Mouse (Mus musculus) cerebellum, adult 8-10 months (tissue): ENCODE measurements around the gene Ly6g6e.

ENCODE experiments used
- DNase-seq: peaks from one replicate; pipeline ENCODE4 v3.0.0; 2022

Gene Ly6g6e

DNA sequence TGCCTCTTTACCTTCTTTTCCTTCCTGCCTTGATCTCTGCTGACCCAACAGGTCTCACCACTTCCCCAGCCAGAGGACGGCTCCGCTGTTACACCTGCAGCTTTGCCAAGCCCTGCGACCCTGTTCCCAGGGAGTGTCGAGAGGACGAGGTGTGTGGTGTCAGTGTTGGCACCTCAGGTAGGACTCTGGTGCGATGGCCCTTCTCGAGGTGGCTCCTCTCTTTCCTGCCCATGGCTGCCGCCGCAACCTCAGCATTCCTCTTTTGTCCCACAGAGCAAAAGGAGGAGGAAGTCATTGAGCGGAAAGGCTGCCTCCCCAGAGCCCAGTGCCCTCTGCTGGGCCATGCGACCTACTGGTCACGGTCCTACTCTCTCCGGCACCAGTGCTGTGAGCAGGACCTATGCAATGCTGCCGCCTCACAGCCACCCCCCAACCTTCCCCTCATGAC lies 1.1 kb downstream of the Ly6g6e start, which contains the start of gene Ly6g6d:
TSS of gene Ly6g6d (minus strand) at position 280 of the 448 bp plus-strand sequence.
- no peak for DNase-seq

DNA sequence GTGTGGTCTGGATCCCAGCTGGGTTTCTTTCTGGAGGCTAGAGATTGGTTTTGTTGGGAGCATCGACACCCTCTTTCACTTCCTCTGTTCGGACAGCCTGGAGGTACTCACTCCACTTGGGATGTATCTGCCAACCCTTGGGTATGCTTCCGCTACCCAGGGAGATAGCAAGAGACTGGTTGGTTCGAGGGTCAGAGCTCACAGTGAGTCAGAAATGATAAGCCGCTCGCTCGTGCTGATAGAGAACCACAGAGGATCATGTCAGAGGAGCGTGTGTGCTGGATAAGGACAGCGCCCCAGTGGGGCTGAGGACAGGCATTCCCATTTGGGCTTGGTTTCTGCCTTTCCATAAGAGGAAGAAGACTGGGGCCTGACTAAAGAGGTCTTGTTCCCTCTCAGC lies 3.1 kb downstream of the Ly6g6e start:
- no peak for DNase-seq

DNA sequence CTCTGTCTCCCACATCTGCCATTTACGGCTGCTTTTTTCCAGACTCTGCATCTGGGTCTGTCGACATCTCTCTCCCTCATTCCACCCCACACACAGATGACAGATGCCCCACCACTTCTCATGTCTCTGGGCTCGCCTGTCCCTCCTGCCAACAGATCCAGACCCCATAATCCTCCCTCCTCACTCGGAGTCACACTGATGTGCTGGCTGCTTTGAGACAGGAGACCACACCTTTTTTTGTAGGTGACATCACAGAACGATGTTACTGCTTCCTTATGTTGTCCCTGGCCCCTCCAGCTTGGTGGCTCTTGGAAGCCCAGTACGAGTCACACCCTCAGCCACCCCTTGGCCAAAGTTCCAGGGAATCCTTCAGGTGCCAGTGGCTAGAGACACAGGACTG lies 3.5 kb downstream of the Ly6g6e start:
- no peak for DNase-seq

DNA sequence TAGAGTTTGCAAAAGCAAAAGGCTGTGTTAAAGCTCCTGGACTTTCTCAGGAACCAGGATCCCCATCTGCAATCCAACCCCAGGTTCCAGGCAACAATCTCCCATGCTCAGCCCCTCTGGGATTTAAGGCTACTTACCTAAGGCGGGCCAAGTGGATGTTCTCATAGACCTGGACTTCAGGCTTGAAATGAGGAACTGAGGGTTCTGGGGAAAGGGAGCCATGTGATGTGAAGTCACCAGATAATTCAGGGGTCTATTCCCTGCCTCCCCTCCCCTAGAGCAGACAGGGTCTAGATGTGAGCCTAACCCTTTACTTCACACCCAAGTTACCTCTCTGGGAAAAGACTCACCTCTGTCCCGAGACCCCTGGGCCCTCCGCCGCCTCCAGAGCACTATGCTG lies 4.0 kb downstream of the Ly6g6e start:
- DNase-seq: no peak

DNA sequence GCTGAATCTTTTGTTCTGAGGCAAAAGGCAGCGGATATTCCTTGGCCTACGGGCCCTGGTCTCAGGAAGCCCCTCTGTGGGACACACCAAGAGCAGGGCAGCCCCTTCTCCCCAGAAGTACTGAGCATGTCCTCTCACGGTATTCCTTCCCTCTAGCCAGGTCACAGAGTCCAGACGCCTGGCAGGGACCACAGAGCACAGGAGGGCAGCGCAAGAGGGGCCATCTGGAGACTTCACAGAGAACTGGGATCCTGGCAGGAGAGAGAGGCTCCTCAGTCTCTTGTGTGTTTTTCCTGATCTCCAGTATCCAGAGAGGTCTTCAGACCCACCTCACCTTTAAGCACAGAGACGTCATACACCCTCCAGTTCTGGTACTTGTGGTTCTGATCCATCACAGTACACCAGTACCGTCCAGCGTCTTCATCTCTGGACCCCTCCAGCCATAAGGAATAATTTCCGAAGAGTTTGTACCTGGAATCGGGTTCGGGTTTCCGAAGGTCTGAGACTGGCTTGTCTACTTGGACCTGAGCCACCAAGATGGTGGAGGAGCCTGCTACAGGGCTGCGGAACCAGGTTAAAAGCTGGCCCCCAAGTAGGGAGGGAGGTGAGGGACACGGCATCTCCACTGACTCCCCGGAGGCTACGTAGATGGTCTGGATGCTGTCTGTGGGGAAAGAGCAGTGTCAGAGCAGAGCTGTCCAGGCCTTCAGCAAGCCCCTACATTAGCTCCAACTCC lies 6.3 kb downstream of the Ly6g6e start:
- DNase-seq: peak; percentile 76

DNA sequence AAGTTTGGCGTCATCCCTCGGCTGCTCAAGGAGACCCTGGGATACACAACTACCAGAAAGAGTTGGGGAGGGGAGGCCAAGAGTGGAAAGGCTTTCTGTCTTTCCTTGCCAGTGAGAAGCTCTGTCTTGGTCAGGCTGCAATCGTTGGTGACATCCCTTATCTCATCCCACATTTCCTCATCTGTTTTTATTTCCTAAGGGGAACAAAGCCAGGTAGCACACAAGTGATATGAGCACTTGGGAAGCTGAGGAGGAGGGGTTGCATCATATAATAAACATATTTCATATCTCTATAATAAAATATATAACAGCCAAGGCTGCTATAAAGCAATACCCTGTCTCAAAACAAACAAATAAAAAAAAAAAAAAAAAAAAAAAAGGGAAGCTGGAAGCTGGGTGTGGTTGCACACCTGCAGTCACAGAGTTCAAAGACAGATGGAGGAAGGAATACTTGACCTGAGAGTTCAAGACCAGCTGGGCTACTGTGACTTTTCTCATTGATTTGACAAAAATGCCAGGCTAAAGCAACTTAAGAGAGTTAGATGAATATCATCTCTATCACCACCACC lies 7.3 kb downstream of the Ly6g6e start:
- no peak for DNase-seq

DNA sequence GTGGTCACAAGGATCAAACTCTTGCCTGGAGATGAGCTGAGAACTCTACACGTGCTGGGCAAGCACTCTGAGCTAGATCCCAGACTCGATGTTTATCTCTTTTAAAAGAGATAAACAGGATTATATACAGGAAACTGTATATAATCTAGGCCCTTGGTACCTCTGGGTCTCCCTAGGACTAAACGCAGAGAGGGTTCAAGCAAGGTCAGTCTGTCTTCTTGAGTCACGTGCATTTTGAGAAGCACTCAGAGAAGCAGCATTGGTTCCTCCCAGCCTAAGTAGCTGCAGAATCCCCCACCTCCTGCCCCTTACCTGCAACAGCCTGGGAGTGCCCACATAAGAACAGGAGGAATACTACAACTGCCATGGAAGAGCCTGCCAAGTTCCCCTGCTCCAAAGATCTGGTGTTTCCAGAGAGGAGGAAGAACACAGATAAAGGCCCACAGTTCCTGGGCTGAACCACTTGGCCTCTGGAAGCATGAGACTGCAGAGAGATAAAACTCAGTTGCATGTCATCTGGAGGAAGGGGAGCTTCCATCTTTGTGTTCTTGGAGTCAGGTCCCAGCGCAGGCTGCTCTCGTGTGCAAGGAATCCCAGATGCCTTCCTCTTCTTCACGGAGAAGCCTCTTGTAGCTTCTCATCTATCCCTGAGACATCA lies 8.6 kb downstream of the Ly6g6e start, which contains the start of gene Ly6g6f:
TSS of gene Ly6g6f (minus strand) at position 403 of the 658 bp plus-strand sequence.
- no peak for DNase-seq

DNA sequence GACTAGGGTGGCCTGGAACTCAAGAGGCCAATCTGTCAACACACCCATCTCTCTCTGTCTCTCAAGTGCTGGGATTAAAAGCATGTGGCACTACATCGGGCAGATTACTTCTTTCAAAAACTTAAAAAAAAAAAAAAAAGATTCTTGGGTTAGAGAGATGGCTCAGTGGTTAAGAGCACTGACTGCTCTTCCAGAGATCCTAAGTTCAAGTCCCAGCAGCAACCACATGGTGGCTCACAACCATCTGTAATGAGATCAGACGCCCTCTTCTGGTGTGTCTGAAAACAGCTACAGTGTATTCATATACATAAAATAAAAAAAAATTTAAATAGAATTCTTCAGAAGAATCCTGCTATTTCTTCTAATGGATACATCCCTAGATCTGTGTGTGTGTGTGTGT lies 11.4 kb downstream of the Ly6g6e start:
- no peak for DNase-seq

DNA sequence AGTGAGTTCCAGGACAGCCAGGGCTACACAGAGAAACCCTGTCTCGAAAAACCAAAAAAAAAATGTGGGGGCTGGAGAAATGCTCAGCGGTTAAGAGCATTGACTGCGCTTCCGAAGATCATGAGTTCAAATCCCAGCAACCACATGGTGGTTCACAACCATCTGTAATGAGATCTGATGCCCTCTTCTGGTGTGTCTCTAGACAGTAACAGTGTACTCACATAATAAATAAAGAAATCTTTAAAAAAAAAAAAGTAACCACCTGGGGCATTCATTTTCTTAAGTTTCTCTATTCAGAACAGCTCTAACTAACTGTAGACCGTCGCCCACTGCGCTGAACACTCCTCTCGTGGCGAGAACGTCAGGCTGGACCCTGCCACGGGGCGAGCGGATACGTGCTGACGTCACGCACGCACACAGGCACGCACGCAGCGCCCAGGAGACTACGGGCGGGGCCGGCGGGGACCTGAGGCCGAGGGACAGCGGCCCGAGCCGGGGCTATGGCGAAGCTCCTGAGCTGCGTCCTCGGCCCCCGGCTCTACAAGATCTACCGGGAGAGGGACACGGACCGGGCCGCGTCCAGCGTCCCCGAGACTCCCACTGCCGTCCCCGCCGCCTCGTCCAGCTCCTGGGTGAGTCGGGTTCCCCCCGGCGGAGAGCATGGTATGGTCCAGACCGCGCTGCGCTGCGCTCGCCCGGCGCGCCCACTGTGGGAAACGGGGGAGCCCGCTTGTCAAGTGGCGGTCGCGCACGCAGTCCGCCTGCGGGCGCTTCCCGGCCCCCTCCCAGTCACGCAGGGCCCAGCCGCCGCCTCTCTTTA lies 12.3 kb downstream of the Ly6g6e start, which contains the start of gene Abhd16a:
TSS of gene Abhd16a (plus strand) at position 439 of the 820 bp plus-strand sequence.
- DNase-seq: peak; percentile 95

DNA sequence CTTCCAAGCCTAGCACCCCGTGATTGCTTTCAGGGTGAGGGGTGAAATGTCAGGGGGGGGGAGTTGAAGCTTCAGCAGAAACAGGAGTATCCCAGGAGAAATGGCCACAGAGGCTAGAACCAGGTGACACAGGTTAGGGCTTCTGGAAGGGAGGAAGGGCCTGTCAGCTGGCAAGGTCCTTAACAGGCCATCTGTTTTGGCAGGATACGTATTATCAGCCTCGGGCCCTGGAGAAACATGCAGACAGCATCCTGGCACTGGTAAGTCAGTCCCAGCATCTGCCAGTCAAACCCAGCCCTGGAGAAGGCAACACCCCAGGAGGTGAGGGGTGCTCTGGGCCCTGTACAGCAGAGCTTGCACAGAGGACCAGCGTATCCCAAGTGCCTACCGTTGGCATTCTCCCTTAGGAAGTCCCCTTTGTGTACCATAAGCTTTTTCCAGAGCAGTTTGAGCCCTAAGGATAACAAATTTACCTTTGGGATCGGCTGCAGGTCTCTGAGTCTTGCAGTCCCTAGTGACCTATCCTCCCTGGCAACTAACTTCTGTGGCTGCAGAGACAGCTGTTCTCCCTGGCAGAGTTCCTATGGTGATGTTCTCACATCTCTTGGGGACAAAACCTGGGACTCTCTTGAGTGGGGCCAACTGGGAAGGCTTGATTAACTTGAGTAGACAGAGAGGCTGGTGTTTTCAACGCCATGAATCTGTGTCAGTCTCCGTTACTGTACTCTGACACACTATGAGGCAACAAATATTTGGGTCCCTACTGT lies 13.6 kb downstream of the Ly6g6e start:
- peak; percentile 82 for DNase-seq

DNA sequence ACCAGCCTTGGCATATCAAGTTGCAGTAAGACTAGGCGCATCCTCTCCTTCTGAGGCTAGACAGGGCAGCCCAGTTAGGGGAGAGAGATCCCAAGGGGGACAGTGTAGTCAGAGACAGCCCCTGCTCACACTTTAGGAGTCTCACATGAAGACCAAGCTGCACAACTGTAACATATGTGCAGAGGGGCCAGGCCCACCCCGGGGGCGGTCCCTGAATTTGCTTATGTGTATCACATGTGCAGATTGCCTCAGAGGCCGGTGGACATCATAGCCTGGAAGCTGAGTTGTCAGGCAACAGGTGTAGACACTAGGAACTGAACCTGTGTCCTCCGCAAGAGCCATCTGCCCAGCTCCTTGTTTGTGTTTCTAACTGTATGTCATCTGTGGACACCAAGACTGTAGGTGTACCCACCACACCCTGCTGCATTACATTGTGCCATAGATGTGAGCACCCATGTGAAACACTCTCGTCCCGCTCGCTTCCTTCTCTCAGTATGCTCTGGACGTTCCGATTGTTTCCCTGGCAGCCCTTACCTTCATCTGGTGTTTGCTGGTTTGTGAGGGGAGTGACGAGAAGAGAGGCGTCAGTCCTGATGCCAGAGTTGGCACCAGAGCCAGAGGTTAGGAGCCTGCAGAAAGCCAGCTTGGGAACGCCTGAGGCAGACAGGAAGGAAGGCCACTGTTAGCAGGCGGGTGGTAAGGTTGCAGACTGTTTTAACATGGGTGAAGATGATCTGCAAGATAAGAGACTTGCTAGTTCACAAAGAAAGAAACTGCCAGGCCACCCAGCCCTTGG lies 15.9 kb downstream of the Ly6g6e start:
- DNase-seq: no peak

DNA sequence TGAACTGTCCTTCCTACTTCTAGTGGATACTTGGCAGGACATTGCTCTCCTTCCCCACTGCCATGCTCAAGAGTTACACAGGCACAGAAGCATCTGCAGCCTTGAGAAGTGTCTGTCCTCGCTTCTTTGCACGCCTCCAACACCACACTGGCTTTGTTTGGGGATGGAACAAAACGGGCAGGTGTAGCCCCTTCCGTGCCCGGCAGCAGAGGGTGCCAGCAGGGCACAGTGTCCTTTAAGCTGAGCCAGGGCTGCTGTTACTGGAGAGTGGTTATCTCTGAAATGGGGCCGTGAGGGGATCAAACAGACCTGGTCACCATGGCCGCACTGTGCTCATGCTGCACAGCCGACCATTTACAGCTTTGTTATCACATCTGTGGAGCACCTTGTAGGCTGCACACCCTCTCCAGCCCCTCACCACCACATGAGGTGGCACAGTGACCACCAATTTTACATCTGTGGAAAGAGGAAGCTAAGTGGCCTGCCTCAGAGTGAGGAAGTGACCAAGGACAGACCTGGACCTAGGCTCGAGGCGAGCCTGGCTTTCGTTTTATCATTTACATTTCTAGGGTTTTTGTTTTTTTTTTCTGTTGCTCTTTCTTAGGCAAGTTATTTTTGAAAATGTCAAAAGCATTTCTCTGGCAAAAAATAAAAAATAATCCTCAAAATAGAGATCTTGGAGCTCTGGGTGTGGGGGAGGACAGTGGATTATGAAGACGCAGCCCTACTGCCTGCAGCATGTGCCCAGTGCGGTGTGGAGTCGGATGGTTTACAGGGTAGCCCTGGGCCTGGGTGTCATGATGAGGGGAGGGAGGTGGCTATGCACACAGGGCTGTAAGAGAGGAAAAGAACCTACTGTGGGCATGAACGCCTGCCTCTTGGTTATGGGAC lies 18.0 kb downstream of the Ly6g6e start:
- DNase-seq: no peak

DNA sequence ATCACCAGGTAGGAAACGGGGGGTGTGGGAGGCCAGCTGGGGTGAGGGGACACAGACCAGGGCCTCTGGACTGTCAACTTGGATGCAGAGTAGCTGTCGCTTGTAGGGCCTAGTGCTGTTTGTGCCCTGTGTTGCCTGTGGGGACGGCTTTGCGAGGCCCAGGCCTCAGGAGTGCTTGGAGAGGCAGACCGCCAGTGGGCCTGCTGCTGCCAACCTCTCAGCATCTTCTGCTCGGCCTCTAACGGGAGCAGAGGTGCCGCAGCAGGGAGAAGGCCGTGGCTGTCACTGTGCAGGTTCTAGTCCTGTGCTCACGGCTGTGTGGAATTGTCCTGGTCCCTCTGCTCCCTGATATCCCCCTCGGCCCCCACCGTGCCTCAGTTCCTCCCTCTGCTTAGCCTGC lies 19.9 kb downstream of the Ly6g6e start:
- DNase-seq: no peak

DNA sequence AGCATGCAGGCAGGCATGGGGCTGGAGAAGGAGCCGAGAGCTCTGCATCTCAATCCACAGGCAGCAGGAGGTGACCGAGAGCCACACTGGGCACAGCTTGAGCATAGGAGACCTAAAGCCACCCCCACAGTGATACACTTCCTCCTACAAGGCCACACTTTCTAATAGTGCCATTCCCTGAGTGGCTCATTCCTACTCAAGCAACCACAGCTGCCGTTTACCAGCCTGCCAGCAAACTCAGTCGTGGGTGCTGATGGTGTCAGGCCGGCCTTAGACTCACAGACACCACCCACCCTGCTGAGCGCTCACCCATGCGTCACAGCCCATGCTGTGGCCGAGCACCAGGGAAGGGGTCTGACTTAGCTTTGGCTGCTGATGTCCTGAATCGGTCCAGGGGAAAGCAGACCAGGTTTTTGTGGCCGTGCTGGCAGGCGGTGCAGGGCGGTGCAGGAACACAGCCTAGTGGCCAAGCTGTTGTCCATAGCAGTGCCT lies 20.5 kb downstream of the Ly6g6e start:
- DNase-seq: peak; percentile 67

DNA sequence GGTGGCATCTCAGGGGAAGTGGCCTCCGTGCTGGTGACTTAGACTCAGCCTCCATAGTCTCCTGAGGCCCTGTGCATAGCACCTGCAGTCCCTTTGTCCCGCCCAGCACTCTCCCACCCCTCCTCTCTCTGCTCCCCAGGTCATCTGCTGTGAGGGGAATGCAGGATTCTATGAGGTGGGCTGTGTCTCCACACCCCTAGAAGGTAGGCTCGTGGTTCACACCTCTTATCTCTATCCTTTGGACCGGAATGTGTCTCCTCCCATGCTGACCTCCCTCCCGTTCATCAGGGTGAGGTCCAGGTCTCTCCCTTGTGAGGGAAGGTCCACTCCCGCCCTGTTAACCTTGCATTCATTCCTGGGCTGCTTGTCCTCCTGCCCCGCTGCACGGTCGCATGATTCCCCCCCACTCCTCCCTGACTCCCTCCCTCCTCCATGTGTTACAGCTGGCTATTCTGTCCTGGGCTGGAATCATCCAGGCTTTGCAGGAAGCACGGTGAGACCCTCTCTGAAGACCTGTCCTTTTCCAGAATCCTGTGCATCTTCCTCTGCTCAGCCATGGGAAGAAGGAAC lies 23.6 kb downstream of the Ly6g6e start:
- no peak for DNase-seq

DNA sequence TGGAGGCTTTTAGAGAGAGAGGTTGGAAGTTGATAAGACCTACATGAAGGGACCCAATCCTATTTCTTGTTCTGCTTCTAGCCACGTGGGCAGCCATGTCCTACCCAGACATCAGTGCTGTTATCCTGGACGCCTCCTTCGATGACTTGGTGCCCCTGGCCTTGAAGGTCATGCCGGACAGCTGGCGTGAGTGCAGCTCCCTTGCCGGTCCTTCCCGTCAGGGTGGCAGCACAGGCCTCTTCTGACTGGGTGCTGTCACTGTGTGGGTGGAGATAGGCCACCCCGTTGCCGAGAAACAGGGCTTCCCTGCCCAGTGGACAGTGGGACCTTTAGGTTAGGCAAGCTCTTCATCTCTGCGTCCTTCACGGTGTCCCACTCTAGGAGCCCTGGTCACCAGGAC lies 24.5 kb downstream of the Ly6g6e start:
- DNase-seq: no peak

DNA sequence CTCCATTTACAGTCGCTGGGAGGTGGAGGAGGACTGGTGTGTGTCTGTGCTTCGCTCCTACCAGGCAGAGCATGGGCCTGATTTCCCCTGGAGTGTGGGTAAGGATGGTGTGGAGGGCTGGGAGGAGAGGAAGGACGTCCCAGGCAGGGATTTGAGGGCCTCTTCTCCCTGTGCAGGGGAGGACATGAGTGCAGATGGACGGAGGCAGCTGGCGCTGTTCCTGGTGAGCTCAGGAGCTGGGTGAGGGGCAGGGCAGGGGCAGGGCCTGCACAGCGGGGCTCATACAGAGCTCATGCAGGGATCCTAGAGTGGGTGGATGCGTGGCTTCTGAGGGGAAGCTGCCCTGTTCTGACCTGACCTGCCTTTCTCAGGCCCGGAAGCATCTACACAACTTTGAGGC lies 25.6 kb downstream of the Ly6g6e start:
- no peak for DNase-seq

DNA sequence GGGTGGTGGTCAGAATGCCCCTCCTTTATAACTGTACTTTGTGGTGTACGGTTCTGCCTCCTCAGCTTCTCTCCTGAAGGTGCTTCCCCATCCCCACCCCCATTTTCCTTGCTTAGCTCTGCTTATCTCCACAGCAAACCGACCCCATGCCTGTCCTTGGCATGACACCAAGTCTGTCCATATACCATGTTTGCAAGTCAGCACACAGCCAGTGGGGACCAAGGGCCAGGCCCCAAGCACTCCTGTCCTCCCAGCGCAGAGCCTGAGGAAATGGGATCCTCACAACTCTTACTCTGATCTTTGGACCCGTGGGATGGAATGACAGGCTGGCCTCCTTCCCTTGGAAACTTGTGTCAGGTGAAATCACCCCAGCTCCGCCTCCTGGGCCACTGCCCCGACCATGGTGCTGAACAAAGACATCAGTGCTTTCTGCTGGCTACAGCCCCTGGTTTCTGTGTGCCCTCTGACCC lies 26.6 kb downstream of the Ly6g6e start:
- DNase-seq: no peak

DNA sequence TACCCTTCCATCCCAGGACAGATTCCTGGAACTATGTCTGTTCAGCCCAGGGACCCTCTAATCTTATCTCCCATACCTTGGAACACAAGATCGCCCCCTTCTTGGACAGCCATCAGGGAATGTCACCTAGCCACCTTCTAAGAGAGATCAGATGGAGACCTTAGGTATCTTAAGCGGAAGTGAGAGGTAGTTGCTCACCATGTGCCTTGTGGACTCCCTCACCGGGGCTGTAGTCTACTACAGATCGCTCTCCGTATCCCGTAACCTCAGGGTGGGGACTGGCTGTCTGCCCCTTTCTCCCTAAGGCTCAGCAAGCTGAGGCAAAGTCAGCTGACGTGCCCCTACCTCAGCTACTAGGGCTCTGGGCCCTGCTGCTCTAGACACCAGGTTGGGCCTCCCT lies 27.4 kb downstream of the Ly6g6e start:
- no peak for DNase-seq

DNA sequence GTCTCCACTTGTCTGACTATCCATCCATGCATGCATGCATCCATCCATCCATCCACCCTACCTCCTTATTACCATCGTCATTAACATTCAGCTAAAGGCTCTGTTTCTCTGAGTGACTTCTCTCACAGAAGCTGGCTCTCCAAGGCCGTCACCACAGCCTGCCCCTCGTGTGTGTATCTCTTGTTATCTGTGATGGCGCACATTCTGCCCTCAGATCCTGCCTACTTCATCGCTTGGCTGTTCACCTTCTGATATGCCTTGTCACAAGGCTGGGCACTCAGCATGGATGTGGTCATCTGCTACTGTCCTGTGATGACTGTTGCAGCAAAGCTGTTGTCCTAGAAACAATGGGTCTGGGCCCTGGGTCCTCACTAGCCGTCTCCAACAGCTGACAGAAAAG lies 28.1 kb downstream of the Ly6g6e start:
- DNase-seq: no peak
